Mouse (Mus musculus) CH12.LX (cell line): ENCODE measurements around the gene Rsph9. TPM values are rescaled to one million over a fixed set of nuclear protein-coding genes. Genes with fewer than 3 reads are reported as not detected.

Source experiments
- DNase-seq: peaks from one replicate; pipeline ENCODE4 v3.0.0-alpha.2; 2013; ENCODE audit errors: extremely low read depth
- H3K27ac ChIP-seq: 2 replicates; pipeline ENCODE4 v1.5.1; 2012; ENCODE audit warnings: low read depth, mild to moderate bottlenecking, control low read depth, moderate library complexity; ENCODE audit not compliant: insufficient read depth
- H3K27me3 ChIP-seq: replicated peaks from 2 replicates; pipeline ENCODE3; 2012; ENCODE audit warnings: inconsistent platforms
- H3K36me3 ChIP-seq, 2 experiments: replicated peaks in 1 of 2; 2 replicates each; pipeline versions ENCODE3 to v1.6.1; 2012; ENCODE audit warnings: inconsistent platforms in 1 of 2, low read length in 1 of 2, mild to moderate bottlenecking in 1 of 2, mixed read lengths in 1 of 2, moderate library complexity in 1 of 2; ENCODE audit not compliant: control insufficient read depth in 1 of 2, insufficient read depth in 1 of 2
- H3K4me1 ChIP-seq, 2 experiments: 2 replicates each; pipeline ENCODE4 v1.6.1; 2012; ENCODE audit warnings: inconsistent platforms in 1 of 2, moderate library complexity in 1 of 2; ENCODE audit not compliant: insufficient read depth in 2 of 2, control insufficient read depth in 1 of 2
- H3K4me2 ChIP-seq: 2 replicates; pipeline ENCODE4 v1.6.1; 2012; ENCODE audit warnings: low read depth, mild to moderate bottlenecking, control low read depth; ENCODE audit not compliant: poor library complexity, insufficient read depth, severe bottlenecking
- H3K4me3 ChIP-seq, 3 experiments: fragments of 150-350 bp in 1 of 3; sonication (generic) in 1 of 3; replicated peaks in 1 of 3; 2 replicates each; pipeline versions ENCODE3 to v1.5.1; 2011 to 2012; ENCODE audit warnings: low read depth in 2 of 3, low read length in 2 of 3, mild to moderate bottlenecking in 2 of 3, moderate library complexity in 2 of 3, control low read depth in 1 of 3, improper control_type of control experiment in 1 of 3, inconsistent platforms in 1 of 3, mixed read lengths in 1 of 3; ENCODE audit not compliant: poor library complexity in 1 of 3
- H3K79me2 ChIP-seq: replicated peaks from 2 replicates; pipeline ENCODE4 v1.6.1; 2012; ENCODE audit warnings: mild to moderate bottlenecking, moderate library complexity; ENCODE audit not compliant: control insufficient read depth, poor library complexity, insufficient read depth, severe bottlenecking; ENCODE audit errors: extremely low read depth
- H3K9ac ChIP-seq: 2 replicates; pipeline ENCODE4 v1.6.1; 2012; ENCODE audit warnings: low read depth, mild to moderate bottlenecking, control low read depth, moderate library complexity; ENCODE audit not compliant: insufficient read depth
- H3K9me3 ChIP-seq: replicated peaks from 2 replicates; pipeline ENCODE3; 2012; ENCODE audit warnings: low read length, inconsistent platforms, mixed read lengths
- BHLHE40 ChIP-seq: IDR thresholded peaks from 2 replicates; pipeline ENCODE4 v1.6.1; 2011; ENCODE audit warnings: mild to moderate bottlenecking, low read depth, low read length, improper control_type of control experiment
- E2F4 ChIP-seq: IDR thresholded peaks from 2 replicates; pipeline ENCODE4 v1.6.1; 2011; ENCODE audit warnings: low read depth, low read length, improper control_type of control experiment; ENCODE audit not compliant: insufficient replicate concordance
- ETS1 ChIP-seq: conservative IDR thresholded peaks from 2 replicates; pipeline ENCODE4 v1.6.1; 2012; ENCODE audit warnings: low read depth, mild to moderate bottlenecking, inconsistent platforms, low read length, improper control_type of control experiment, moderate library complexity
- HCFC1 ChIP-seq: IDR thresholded peaks from 2 replicates; pipeline ENCODE4 v1.6.1; 2012; ENCODE audit warnings: low read depth, mild to moderate bottlenecking, inconsistent platforms, low read length, improper control_type of control experiment
- JUN ChIP-seq: IDR thresholded peaks from 2 replicates; pipeline ENCODE4 v1.6.1; 2011; ENCODE audit warnings: low read depth, mild to moderate bottlenecking, low read length, improper control_type of control experiment, moderate library complexity; ENCODE audit not compliant: insufficient read depth
- KAT2A ChIP-seq: IDR thresholded peaks from 2 replicates; pipeline ENCODE4 v1.6.1; 2012; ENCODE audit warnings: low read length, improper control_type of control experiment, inconsistent platforms; ENCODE audit not compliant: insufficient replicate concordance
- MAFK ChIP-seq: IDR thresholded peaks from 2 replicates; pipeline ENCODE4 v1.6.1; 2011; ENCODE audit warnings: low read length, improper control_type of control experiment; ENCODE audit not compliant: insufficient replicate concordance
- MAX ChIP-seq: IDR thresholded peaks from 2 replicates; pipeline ENCODE4 v1.6.1; 2011; ENCODE audit warnings: low read length, improper control_type of control experiment
- POLR2A ChIP-seq: IDR thresholded peaks from 2 replicates; pipeline ENCODE4 v1.6.1; 2011; ENCODE audit warnings: low read depth, mild to moderate bottlenecking, improper control_type of control experiment, low read length
- RAD21 ChIP-seq: IDR thresholded peaks from 2 replicates; pipeline ENCODE4 v1.6.1; 2011; ENCODE audit warnings: low read depth, mild to moderate bottlenecking, low read length, improper control_type of control experiment, moderate library complexity
- TBP ChIP-seq: conservative IDR thresholded peaks from 2 replicates; pipeline ENCODE4 v1.6.1; 2011; ENCODE audit warnings: low read depth, low read length, improper control_type of control experiment
- TCF12 ChIP-seq: IDR thresholded peaks from 2 replicates; pipeline ENCODE4 v1.6.1; 2014; ENCODE audit warnings: low read depth, mild to moderate bottlenecking, inconsistent platforms, low read length, improper control_type of control experiment
- UBTF ChIP-seq: IDR thresholded peaks from 2 replicates; pipeline ENCODE4 v1.6.1; 2012; ENCODE audit warnings: low read depth, mild to moderate bottlenecking, inconsistent platforms, low read length, improper control_type of control experiment, moderate library complexity
- USF1 ChIP-seq: IDR thresholded peaks from 2 replicates; pipeline ENCODE4 v1.6.1; 2014; ENCODE audit warnings: low read depth, mild to moderate bottlenecking, inconsistent platforms, low read length, improper control_type of control experiment
- USF2 ChIP-seq: conservative IDR thresholded peaks from 2 replicates; pipeline ENCODE4 v1.6.1; 2011; ENCODE audit warnings: low read depth, low read length, improper control_type of control experiment
- ZC3H11A ChIP-seq: IDR thresholded peaks from 2 replicates; pipeline ENCODE4 v1.6.1; 2012; ENCODE audit warnings: low read depth, mild to moderate bottlenecking, inconsistent platforms, low read length, improper control_type of control experiment
- ZKSCAN1 ChIP-seq: IDR thresholded peaks from 2 replicates; pipeline ENCODE4 v1.6.1; 2012; ENCODE audit warnings: low read depth, inconsistent platforms, low read length, improper control_type of control experiment, borderline replicate concordance
- ZMIZ1 ChIP-seq: IDR thresholded peaks from 2 replicates; pipeline ENCODE4 v1.6.1; 2012; ENCODE audit warnings: low read depth, mild to moderate bottlenecking, inconsistent platforms, low read length, improper control_type of control experiment
- ZNF384 ChIP-seq: IDR thresholded peaks from 2 replicates; pipeline ENCODE4 v1.6.1; 2012; ENCODE audit warnings: low read depth, low read length, improper control_type of control experiment, inconsistent platforms
- dilution Hi-C: fragments of 300-500 bp; cut with MboI; formaldehyde crosslinking; loops from 2 replicates; pipeline ENCODE4 v1.14.3; 2020; ENCODE audit warnings: low sequenced_read_pairs; ENCODE audit not compliant: extremely low pct_unique_long_range_greater_than_20kb, extremely low pct_ligation_motif_present
- in situ Hi-C: fragments of 300-500 bp; cut with MboI; formaldehyde crosslinking; loops from 3 replicates; pipeline ENCODE4 v1.14.3; 2019; ENCODE audit warnings: low sequenced_read_pairs, low pct_ligation_motif_present, low pct_unique_long_range_greater_than_20kb, mixed read lengths
- polyA plus RNA-seq: library from polyadenylated mRNA; unstranded; fragments of >175 nt; gene quantifications from 2 replicates; pipeline ENCODE4 v1.2.1, GENCODE M21; 2012; ENCODE audit warnings: low read depth; ENCODE audit not compliant: insufficient read length
- total RNA-seq, 2 experiments: library from RNA; depleted of rRNA; stranded (reverse); fragments of 300-350 nt in 1 of 2; fragments of >200 nt in 1 of 2; gene quantifications; 2 replicates each; pipeline ENCODE4 v1.2.3; 2012 to 2014

Rsph9 gene
- total and polyA plus RNA-seq, 3 experiments, result 0.61 to 1.1 TPM; not detected in 1

DNA sequence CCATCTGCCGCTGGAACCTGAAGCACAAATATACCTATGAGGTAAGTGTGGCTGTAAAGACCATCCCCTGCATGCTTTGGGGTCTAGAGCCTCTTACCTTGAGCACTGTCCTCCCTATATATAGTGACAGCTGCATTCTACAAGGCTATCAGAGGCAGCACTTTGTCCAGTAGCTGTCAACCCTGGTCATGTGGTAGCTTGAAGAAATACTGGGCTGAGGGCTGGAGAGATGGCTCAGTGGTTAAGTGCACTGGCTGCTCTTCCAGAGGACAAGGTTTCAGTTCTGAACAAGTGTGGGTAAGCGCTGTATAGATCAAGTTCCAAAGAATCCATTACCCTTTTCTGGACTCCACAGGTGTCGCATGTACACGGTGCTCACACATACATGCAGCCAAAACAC lies 21.2 kb downstream of the Rsph9 start:
- Histone ChIP-seq H3K79me2 (no peaks in the 10 kb centered on the region), H3K27ac (no peak overlapping the region), H3K27me3 (no peaks in the 10 kb centered on the region), H3K9ac (no peak overlapping the region), H3K36me3 (peaks cover 82 to 89% of the 10 kb centered on the region in 2 experiments), H3K4me3 (no peak overlapping the region), H3K4me1 (no peaks in the 10 kb centered on the region), H3K9me3 (no peaks in the 10 kb centered on the region)
- dilution Hi-C loops, result no loop called here
- in situ Hi-C loops, result no loop called here
- DNase-seq, result no peak
- TF ChIP-seq MAX, result no peak
- TF ChIP-seq, all 38 proteins: peak for 0
- no peak overlapping the region for H3K4me2 ChIP-seq

DNA sequence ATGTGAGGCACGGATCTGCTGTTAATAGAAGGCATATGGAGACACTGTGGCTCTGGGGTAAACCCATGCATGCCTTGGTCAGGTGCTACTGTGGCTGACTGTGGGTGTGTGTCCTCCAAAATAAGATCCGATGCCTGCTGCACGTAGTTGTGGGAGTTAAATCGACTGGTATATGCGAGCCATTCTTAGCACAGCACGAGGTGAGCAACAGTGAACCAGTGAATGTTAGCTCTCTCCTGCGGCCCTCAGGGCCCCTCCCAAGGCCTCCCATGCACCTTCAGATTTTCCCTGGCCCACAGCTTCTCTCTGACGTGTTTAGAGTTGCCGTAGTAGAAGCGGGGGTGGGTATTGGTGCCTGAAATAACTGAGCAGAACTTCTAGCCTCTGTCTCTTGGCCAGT lies 24.4 kb downstream of the Rsph9 start:
- H3K9ac ChIP-seq, result no peak overlapping the region
- H3K36me3 ChIP-seq, result peaks cover 69 to 89% of the 10 kb centered on the region in 2 experiments
- no peak for DNase-seq
- H3K79me2 ChIP-seq, result no peaks in the 10 kb centered on the region; the same call in 1 of the 2 replicates
- in situ Hi-C loops, result loop anchor here (10.0 kb wide), 1 partner anchor 385 kb away; the partner anchor contains the start of gene 1600014C23Rik
- H3K27me3 ChIP-seq, result no peaks in the 10 kb centered on the region
- H3K4me3 ChIP-seq, result no peak overlapping the region
- H3K4me2 ChIP-seq, result no peak overlapping the region
- no peaks in the 10 kb centered on the region for H3K9me3 ChIP-seq
- H3K4me1 ChIP-seq, result no peaks in the 10 kb centered on the region
- TF ChIP-seq UBTF (no peak), USF2 (no peak), POLR2A (no peak), ETS1 (no peak), TBP (no peak), USF1 (no peak), ZC3H11A (no peak), E2F4 (no peak), HCFC1 (no peak)
- H3K27ac ChIP-seq, result no peak overlapping the region
- dilution Hi-C loops, result no loop called here

DNA sequence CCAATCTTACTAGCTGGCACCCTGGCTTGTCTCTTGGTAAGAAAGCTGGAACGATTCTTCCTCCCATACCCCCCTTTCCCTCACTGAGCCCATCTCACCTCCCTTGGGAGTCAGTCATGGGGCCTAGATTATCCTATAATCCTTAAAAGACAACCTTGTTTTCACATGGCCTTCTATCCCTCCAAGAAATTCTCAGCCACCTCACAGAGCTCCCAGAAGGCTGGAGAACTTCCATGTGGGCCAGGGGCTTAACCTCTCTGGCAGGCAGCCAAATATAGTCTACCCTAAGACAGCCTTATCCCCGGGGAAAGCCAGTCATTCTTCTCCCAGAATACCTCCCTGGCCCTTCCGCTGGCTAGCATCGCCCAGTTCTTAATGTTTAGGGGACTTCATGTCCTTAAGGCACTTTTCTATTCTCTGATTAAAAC lies 25.6 kb downstream of the Rsph9 start:
- in situ Hi-C loops (loop anchor here (10.0 kb wide), 1 partner anchor 384 kb away; the partner anchor contains the start of gene 1600014C23Rik), dilution Hi-C loops (no loop called here)
- Histone ChIP-seq H3K9me3 (no peaks in the 10 kb centered on the region), H3K79me2 (peaks cover 4% of the 10 kb centered on the region), H3K4me1 (no peaks in the 10 kb centered on the region), H3K4me3 (no peak overlapping the region), H3K27me3 (no peaks in the 10 kb centered on the region), H3K9ac (no peak overlapping the region), H3K27ac (no peak overlapping the region), H3K4me2 (no peak overlapping the region), H3K36me3 (peaks cover 60 to 89% of the 10 kb centered on the region in 2 experiments)
- no peak for TF ChIP-seq ZMIZ1
- TF ChIP-seq MAFK, result no peak
- TF ChIP-seq TCF12, result no peak
- no peak for TF ChIP-seq ZKSCAN1
- TF ChIP-seq RAD21, result no peak
- TF ChIP-seq MAX, result no peak
- no peak for TF ChIP-seq ZNF384
- no peak for TF ChIP-seq KAT2A
- no peak for TF ChIP-seq JUN
- TF ChIP-seq BHLHE40, result no peak
- DNase-seq, result no peak
